Mouse (Mus musculus): ENCODE measurements around the gene Trpm3. TPM values are rescaled to one million over a fixed set of nuclear protein-coding genes. Genes with fewer than 3 reads are reported as not detected.

Gene Trpm3
- polyA plus RNA-seq, 1 experiment from 2014 or later: 14.8 TPM

- Histone ChIP-seq H3K36me3 (ENCODE audit: control insufficient read depth, insufficient read depth, low read length) (no peaks in the 10 kb centered on the region), H3K27ac (replicated peaks; ENCODE audit: low read depth, low read length) (no peak overlapping the region), H3K4me2 (ENCODE audit: low read length) (no peak overlapping the region), H3K9ac (replicated peaks; ENCODE audit: low read length) (no peak overlapping the region), H3K4me3 (replicated peaks; ENCODE audit: low read depth, low read length) (no peak overlapping the region), H3K4me1 (ENCODE audit: control insufficient read depth, insufficient read depth, low read length) (no peaks in the 10 kb centered on the region), H3K9me3 (ENCODE audit: control insufficient read depth, low read length) (no peaks in the 10 kb centered on the region), H3K27me3 (ENCODE audit: control insufficient read depth, insufficient read depth, low read length) (no peaks in the 10 kb centered on the region)
- ATAC-seq (ENCODE audit: low FRiP score, low TSS enrichment): no peak
- peak; percentile 13 for DNase-seq
- 86% methylated on average over 3 of the region's 3 CpGs for WGBS
These were observed 6.2 kb upstream of the Trpm3 start for GRCm38 (mm10) chr19:22132626-22133025.

- Histone ChIP-seq H3K9ac (replicated peaks; ENCODE audit: low read length) (no peak overlapping the region), H3K4me1 (ENCODE audit: control insufficient read depth, insufficient read depth, low read length) (no peaks in the 10 kb centered on the region), H3K27ac (replicated peaks; ENCODE audit: low read depth, low read length) (no peak overlapping the region), H3K27me3 (ENCODE audit: control insufficient read depth, insufficient read depth, low read length) (no peaks in the 10 kb centered on the region), H3K4me3 (replicated peaks; ENCODE audit: low read depth, low read length) (no peak overlapping the region), H3K36me3 (ENCODE audit: control insufficient read depth, insufficient read depth, low read length) (no peaks in the 10 kb centered on the region), H3K9me3 (ENCODE audit: control insufficient read depth, low read length) (no peaks in the 10 kb centered on the region), H3K4me2 (ENCODE audit: low read length) (no peak overlapping the region)
- no peak for DNase-seq
- WGBS: 81% methylated on average over 4 of the region's 4 CpGs
- ATAC-seq (ENCODE audit: low FRiP score, low TSS enrichment): no peak
These were observed 39.7 kb downstream of the Trpm3 start for GRCm38 (mm10) chr19:22178549-22178948.

- Histone ChIP-seq H3K4me1 (ENCODE audit: control insufficient read depth, insufficient read depth, low read length) (no peaks in the 10 kb centered on the region), H3K27ac (replicated peaks; ENCODE audit: low read depth, low read length) (no peak overlapping the region), H3K36me3 (ENCODE audit: control insufficient read depth, insufficient read depth, low read length) (no peaks in the 10 kb centered on the region), H3K4me3 (replicated peaks; ENCODE audit: low read depth, low read length) (no peak overlapping the region), H3K9ac (replicated peaks; ENCODE audit: low read length) (no peak overlapping the region), H3K4me2 (ENCODE audit: low read length) (no peak overlapping the region), H3K9me3 (ENCODE audit: control insufficient read depth, low read length) (no peaks in the 10 kb centered on the region), H3K27me3 (ENCODE audit: control insufficient read depth, insufficient read depth, low read length) (no peaks in the 10 kb centered on the region)
- ATAC-seq (ENCODE audit: low FRiP score, low TSS enrichment): no peak
- DNase-seq: no peak
- WGBS: 99% methylated on average over 2 of the region's 2 CpGs
These were observed 40.2 kb downstream of the Trpm3 start for GRCm38 (mm10) chr19:22179017-22179416.

GRCm38 (mm10) chr19:22180136-22180535, 41.3 kb downstream of the Trpm3 start:
- H3K27me3 ChIP-seq (ENCODE audit: control insufficient read depth, insufficient read depth, low read length): no peaks in the 10 kb centered on the region
- H3K9me3 ChIP-seq (ENCODE audit: control insufficient read depth, low read length): no peaks in the 10 kb centered on the region; the same call in 1 of the 2 replicates
- H3K4me3 ChIP-seq (replicated peaks; ENCODE audit: low read depth, low read length): no peak overlapping the region
- no peak overlapping the region for H3K9ac ChIP-seq (replicated peaks; ENCODE audit: low read length)
- no peaks in the 10 kb centered on the region for H3K36me3 ChIP-seq (ENCODE audit: control insufficient read depth, insufficient read depth, low read length)
- ATAC-seq (ENCODE audit: low FRiP score, low TSS enrichment): no peak
- no peaks in the 10 kb centered on the region for H3K4me1 ChIP-seq (ENCODE audit: control insufficient read depth, insufficient read depth, low read length)
- H3K27ac ChIP-seq (replicated peaks; ENCODE audit: low read depth, low read length): no peak overlapping the region
- 87% methylated on average over 3 of the region's 3 CpGs for WGBS
- no peak for DNase-seq
- no peak overlapping the region for H3K4me2 ChIP-seq (ENCODE audit: low read length)

- Histone ChIP-seq H3K27ac (replicated peaks; ENCODE audit: low read depth, low read length) (no peak overlapping the region), H3K9ac (replicated peaks; ENCODE audit: low read length) (no peak overlapping the region), H3K36me3 (ENCODE audit: control insufficient read depth, insufficient read depth, low read length) (no peaks in the 10 kb centered on the region), H3K4me2 (ENCODE audit: low read length) (no peak overlapping the region), H3K9me3 (ENCODE audit: control insufficient read depth, low read length) (no peaks in the 10 kb centered on the region; the same call in 1 of the 2 replicates), H3K4me3 (replicated peaks; ENCODE audit: low read depth, low read length) (no peak overlapping the region), H3K4me1 (ENCODE audit: control insufficient read depth, insufficient read depth, low read length) (no peaks in the 10 kb centered on the region), H3K27me3 (ENCODE audit: control insufficient read depth, insufficient read depth, low read length) (no peaks in the 10 kb centered on the region)
- 23% methylated on average over 1 of the region's 1 CpGs for WGBS
- ATAC-seq (ENCODE audit: low FRiP score, low TSS enrichment): peak; percentile 74; the same call in 1 of the 2 replicates
- DNase-seq: peak; percentile 86
These were observed 50.9 kb downstream of the Trpm3 start for GRCm38 (mm10) chr19:22189716-22190115.

GRCm38 (mm10) chr19:22222520-22222919, 83.7 kb downstream of the Trpm3 start:
- Histone ChIP-seq H3K27me3 (ENCODE audit: control insufficient read depth, insufficient read depth, low read length) (no peaks in the 10 kb centered on the region), H3K4me2 (ENCODE audit: low read length) (no peak overlapping the region), H3K36me3 (ENCODE audit: control insufficient read depth, insufficient read depth, low read length) (no peaks in the 10 kb centered on the region), H3K9ac (replicated peaks; ENCODE audit: low read length) (no peak overlapping the region), H3K27ac (replicated peaks; ENCODE audit: low read depth, low read length) (no peak overlapping the region), H3K9me3 (ENCODE audit: control insufficient read depth, low read length) (no peaks in the 10 kb centered on the region), H3K4me3 (replicated peaks; ENCODE audit: low read depth, low read length) (no peak overlapping the region), H3K4me1 (ENCODE audit: control insufficient read depth, insufficient read depth, low read length) (no peaks in the 10 kb centered on the region)
- DNase-seq (peak; percentile 16), ATAC-seq (ENCODE audit: low FRiP score, low TSS enrichment) (no peak; the same call in 1 of the 2 replicates)
- WGBS: 27% methylated on average over 2 of the region's 2 CpGs

GRCm38 (mm10) chr19:22234187-22234586, 95.3 kb downstream of the Trpm3 start:
- H3K36me3 ChIP-seq (ENCODE audit: control insufficient read depth, insufficient read depth, low read length): no peaks in the 10 kb centered on the region
- DNase-seq: no peak
- H3K27me3 ChIP-seq (ENCODE audit: control insufficient read depth, insufficient read depth, low read length): no peaks in the 10 kb centered on the region
- H3K4me3 ChIP-seq (replicated peaks; ENCODE audit: low read depth, low read length): no peak overlapping the region
- no peak overlapping the region for H3K27ac ChIP-seq (replicated peaks; ENCODE audit: low read depth, low read length)
- no peak overlapping the region for H3K9ac ChIP-seq (replicated peaks; ENCODE audit: low read length)
- no peak for ATAC-seq (ENCODE audit: low FRiP score, low TSS enrichment)
- H3K4me1 ChIP-seq (ENCODE audit: control insufficient read depth, insufficient read depth, low read length): no peaks in the 10 kb centered on the region
- no peak overlapping the region for H3K4me2 ChIP-seq (ENCODE audit: low read length)
- no peaks in the 10 kb centered on the region for H3K9me3 ChIP-seq (ENCODE audit: control insufficient read depth, low read length)

- WGBS: 88% methylated on average over 6 of the region's 6 CpGs
- DNase-seq: no peak
- Histone ChIP-seq H3K9me3 (ENCODE audit: control insufficient read depth, low read length) (no peaks in the 10 kb centered on the region), H3K4me3 (replicated peaks; ENCODE audit: low read depth, low read length) (no peak overlapping the region), H3K27ac (replicated peaks; ENCODE audit: low read depth, low read length) (no peak overlapping the region), H3K36me3 (ENCODE audit: control insufficient read depth, insufficient read depth, low read length) (no peaks in the 10 kb centered on the region), H3K4me2 (ENCODE audit: low read length) (no peak overlapping the region), H3K4me1 (ENCODE audit: control insufficient read depth, insufficient read depth, low read length) (no peaks in the 10 kb centered on the region), H3K27me3 (ENCODE audit: control insufficient read depth, insufficient read depth, low read length) (no peaks in the 10 kb centered on the region), H3K9ac (replicated peaks; ENCODE audit: low read length) (no peak overlapping the region)
- ATAC-seq (ENCODE audit: low FRiP score, low TSS enrichment): no peak
These were observed 110.2 kb downstream of the Trpm3 start for GRCm38 (mm10) chr19:22249076-22249475.

- no peaks in the 10 kb centered on the region for H3K9me3 ChIP-seq (ENCODE audit: control insufficient read depth, low read length)
- H3K4me2 ChIP-seq (ENCODE audit: low read length): no peak overlapping the region
- ATAC-seq (ENCODE audit: low FRiP score, low TSS enrichment): no peak
- H3K4me1 ChIP-seq (ENCODE audit: control insufficient read depth, insufficient read depth, low read length): no peaks in the 10 kb centered on the region
- peak; percentile 28 for DNase-seq
- H3K27ac ChIP-seq (replicated peaks; ENCODE audit: low read depth, low read length): no peak overlapping the region
- no peaks in the 10 kb centered on the region for H3K36me3 ChIP-seq (ENCODE audit: control insufficient read depth, insufficient read depth, low read length)
- no peak overlapping the region for H3K9ac ChIP-seq (replicated peaks; ENCODE audit: low read length)
- no peaks in the 10 kb centered on the region for H3K27me3 ChIP-seq (ENCODE audit: control insufficient read depth, insufficient read depth, low read length)
- WGBS: 71% methylated on average over 5 of the region's 5 CpGs
- no peak overlapping the region for H3K4me3 ChIP-seq (replicated peaks; ENCODE audit: low read depth, low read length)
These were observed 134.1 kb downstream of the Trpm3 start for GRCm38 (mm10) chr19:22272916-22273315.
